Mouse (Mus musculus) left cerebral cortex, adult 2 months (tissue): ENCODE measurements around the gene Mfn2. TPM values are rescaled to one million over a fixed set of nuclear protein-coding genes. Genes with fewer than 3 reads are reported as not detected.
A peak's percentile ranks its signal among the peaks of the same experiment; 100 is the strongest.

Experiments used
- DNase-seq, 2 experiments: peaks; one replicate each; pipeline ENCODE4 v3.0.0; 2021 to 2022; ENCODE audit warnings: low spot score in 2 of 2, mixed read lengths in 1 of 2; ENCODE audit errors: extremely low spot score in 1 of 2
- H3K27ac ChIP-seq: fragments of 200-600 bp; 2 replicates; pipeline ENCODE4 v1.8.1; 2022
- H3K4me3 ChIP-seq: fragments of 200-600 bp; 2 replicates; pipeline ENCODE4 v1.8.1; 2022
- CTCF ChIP-seq: fragments of 200-600 bp; IDR thresholded peaks from 2 replicates; pipeline ENCODE4 v1.8.1; 2022; ENCODE audit warnings: antibody characterized with exemption, mild to moderate bottlenecking, moderate library complexity
- intact Hi-C: fragments of 180-260 bp; cut with DNase I; formaldehyde crosslinking; loops from one replicate; pipeline ENCODE4 v1.15.1; 2025
- total RNA-seq, 2 experiments: library from RNA; stranded (reverse); gene quantifications; 2 replicates each; pipeline ENCODE4 v1.2.3; 2021

Mfn2 gene
- total RNA-seq, 2 experiments from 2014 or later = 181 to 199 TPM

DNA sequence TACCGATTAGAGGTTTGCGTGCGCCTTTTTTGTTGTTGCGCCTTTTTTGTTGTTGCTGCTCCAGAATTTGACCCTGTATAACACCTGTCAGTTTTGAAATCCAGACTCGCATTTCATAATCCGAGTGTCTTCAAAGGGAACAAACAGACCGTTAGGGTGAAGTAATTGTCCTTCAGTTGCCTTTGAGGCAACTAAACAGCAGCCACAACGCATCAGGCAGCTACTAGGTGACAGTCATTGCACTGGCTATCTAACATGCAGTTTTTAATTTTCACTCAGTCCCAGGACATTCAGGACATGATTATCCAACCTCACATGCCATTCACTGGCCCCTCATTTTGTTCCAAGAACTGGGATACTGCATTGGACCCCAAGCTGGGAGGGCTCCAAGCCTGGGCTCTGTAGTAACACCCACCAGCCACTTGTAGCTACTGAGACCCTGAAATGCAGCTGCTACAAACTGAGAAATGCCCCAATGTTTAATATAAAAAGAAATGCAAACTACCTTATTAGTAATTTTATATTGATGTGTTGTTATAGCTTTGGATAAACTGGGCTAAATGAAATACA lies 671 bp upstream of the Mfn2 start:
- peak overlapping the region; percentile 100 for H3K27ac ChIP-seq

DNA sequence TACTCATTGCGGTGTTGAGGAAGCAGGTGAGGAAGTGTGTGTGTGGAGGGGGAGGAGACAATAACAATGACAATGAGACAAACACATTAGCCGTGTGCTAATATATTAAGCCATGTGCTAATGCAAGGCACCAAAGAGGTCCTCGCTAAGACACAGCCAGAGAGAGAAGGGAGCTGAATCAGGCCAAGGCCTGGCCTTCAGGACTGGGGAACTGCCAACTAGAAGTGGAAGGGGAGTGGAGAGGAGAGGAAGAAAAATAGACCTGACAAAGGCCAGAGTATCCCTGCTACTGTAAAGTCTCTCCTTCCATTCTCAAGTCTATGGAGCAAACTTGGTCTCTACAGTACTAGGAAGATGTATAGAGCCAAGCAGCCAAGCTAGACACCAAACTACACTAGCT lies 903 bp downstream of the Mfn2 start:
- Histone ChIP-seq H3K27ac (peak overlapping the region; percentile 100), H3K4me3 (peak overlapping the region; percentile 100)
- DNase-seq = no peak
- no peak for TF ChIP-seq CTCF
- intact Hi-C loops = no loop called here

More for the DNA sequence above, 671 bp upstream of the Mfn2 start:
- peak overlapping the region; percentile 100 for H3K4me3 ChIP-seq
- TF ChIP-seq CTCF = no peak; the same call in 1 of the 2 replicates
- no peak for DNase-seq
- intact Hi-C loops = loop anchor here (2.0 kb wide), 1 partner anchor 36 kb away; the partner anchor contains the start of gene 2510039O18Rik

- Histone ChIP-seq H3K4me3 (no peak overlapping the region), H3K27ac (no peak overlapping the region)
- no peak for DNase-seq
- TF ChIP-seq CTCF = no peak
- intact Hi-C loops = no loop called here
Measured at GRCm38 (mm10) chr4:147902906-147903500, 1.5 kb downstream of the Mfn2 start.

GRCm38 (mm10) chr4:147900452-147900851 lies 4.1 kb downstream of the Mfn2 start:
- intact Hi-C loops = no loop called here
- no peak for TF ChIP-seq CTCF
- no peak overlapping the region for H3K4me3 ChIP-seq
- DNase-seq = no peak
- H3K27ac ChIP-seq = no peak overlapping the region

DNA sequence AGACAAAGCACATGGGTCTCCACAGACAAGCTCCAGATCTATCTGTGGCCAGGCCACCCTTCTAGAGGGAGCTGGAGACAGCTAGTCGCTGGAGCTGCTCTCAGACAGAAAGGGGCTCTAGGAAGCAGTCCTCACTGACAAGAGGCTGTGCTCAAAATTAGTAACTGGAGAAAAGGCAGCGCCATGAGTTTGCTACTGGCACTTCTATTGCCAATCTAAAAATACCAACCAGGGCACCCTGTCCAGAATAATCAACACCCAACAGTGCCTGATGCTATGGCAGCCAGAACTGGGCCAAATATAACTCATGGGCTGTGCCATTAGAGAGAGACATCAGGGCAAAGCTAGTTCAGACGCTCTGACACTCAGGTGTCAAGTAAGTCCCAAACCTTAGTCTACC lies 7.2 kb downstream of the Mfn2 start:
- intact Hi-C loops = no loop called here
- H3K27ac ChIP-seq = peak overlapping the region; percentile 28; the same call in 1 of the 2 replicates
- DNase-seq = no peak
- TF ChIP-seq CTCF = no peak
- H3K4me3 ChIP-seq = no peak overlapping the region

DNA sequence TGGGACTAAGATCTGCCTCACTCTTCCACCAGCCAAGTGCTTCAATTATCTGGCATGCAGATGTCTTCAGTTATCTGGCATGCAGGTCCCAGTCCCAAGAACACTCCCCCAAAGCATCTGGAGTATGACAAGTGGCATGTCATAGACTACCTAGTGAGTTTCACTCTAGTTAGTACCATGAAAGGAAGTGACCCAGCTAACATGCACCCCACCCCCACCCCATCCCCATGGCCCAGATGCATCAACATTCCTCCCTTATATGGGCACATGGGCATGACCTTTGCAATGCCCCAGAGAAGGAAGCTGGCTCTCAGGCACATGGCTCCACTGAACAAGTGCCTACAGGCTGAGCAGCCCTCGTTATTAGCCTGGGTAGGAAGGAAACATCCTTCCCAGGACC lies 8.1 kb downstream of the Mfn2 start:
- Histone ChIP-seq H3K4me3 (no peak overlapping the region), H3K27ac (no peak overlapping the region)
- no peak for TF ChIP-seq CTCF
- intact Hi-C loops = no loop called here
- DNase-seq = no peak

DNA sequence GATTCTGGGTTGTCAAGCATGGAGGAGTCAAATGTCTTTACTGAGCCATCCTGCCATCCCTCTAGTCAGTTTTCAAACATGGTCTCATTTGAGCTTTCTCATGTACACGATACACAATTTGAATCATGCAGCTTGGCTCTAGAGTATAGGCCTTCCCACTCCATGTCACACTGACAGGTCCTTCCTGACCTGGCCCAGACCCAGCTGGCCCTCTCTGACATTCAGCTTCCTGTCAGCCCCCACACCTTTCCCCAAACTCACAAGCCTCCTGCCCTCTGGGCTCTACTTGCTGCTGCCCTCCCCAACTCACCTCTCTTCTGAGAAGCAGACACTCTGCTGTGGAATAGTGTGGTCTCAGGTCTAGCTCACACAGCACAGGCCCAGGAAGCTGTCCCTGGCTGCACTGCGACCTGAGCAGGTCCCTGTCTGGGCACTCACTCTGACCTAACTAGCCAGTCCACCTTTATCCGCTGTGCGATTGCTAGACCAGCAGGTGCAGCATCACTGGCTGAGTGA lies 8.6 kb downstream of the Mfn2 start:
- DNase-seq = no peak
- intact Hi-C loops = no loop called here
- TF ChIP-seq CTCF = no peak
- H3K4me3 ChIP-seq = no peak overlapping the region
- H3K27ac ChIP-seq = no peak overlapping the region

DNA sequence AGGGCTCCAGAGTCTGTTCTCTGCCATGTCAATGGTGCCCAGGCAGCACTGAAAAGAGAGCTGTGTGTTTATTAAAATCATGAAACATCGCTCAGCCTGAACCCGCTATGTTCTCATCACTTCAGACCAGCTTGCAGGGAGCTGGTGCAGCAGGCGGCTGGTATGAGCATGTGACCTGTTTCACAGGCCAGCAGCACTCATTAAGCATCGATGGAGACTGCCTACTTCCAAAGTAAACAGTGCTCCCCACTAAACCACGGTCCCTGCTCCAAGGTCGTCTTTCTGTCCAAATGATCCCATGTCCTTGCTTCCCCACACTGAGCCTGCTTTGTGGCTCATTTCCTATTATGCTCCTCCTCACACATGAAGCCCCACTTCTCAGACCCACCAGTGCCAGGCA lies 14.2 kb downstream of the Mfn2 start:
- intact Hi-C loops = no loop called here
- no peak overlapping the region for H3K4me3 ChIP-seq
- TF ChIP-seq CTCF = no peak
- DNase-seq = no peak
- H3K27ac ChIP-seq = no peak overlapping the region

DNA sequence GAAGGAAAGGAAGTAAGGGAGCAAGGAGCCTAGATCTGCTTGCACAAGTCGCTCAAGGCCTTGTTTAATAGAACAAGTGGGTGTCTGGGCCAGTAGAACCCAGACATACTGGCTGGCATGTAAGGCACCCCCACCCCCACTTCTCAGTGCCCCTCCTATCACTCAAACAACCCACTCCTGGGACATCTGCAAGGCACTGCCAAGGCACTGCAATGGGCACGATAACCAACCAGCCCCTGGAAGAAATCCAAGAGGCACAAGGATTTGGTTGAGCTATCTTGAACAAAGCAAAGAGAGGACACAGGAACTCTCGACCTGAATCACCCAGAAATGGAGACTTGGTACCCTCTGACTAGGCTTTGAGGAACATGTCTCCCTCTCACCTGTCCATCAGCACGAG lies 16.3 kb downstream of the Mfn2 start:
- no peak for DNase-seq
- TF ChIP-seq CTCF = no peak

GRCm38 (mm10) chr4:147887277-147887676 lies 17.2 kb downstream of the Mfn2 start:
- intact Hi-C loops = no loop called here
- Histone ChIP-seq H3K27ac (no peak overlapping the region), H3K4me3 (no peak overlapping the region)
- DNase-seq = no peak
- no peak for TF ChIP-seq CTCF

More for the DNA sequence above, 16.3 kb downstream of the Mfn2 start:
- no peak overlapping the region for H3K4me3 ChIP-seq
- intact Hi-C loops = no loop called here
- H3K27ac ChIP-seq = no peak overlapping the region

DNA sequence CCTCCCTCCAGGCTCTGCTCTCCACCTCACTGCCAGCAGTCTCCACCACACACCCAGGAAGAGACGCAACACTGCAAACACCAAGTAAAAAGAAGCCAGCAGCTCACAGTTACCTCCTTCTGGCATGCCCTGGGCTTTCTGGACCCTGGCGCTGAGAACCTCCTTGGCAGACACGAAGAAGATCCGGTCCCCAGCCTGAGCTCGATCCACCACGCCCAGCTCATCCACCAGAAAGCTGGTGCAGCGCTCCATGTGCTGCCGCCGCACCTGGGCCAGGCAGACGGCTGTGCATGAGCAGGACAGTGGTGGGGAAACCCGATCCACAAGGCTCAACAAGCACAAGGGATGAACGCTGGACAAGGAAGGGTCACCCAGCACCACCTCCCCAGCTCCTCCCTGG lies 18.3 kb downstream of the Mfn2 start:
- H3K4me3 ChIP-seq = no peak overlapping the region
- no peak for TF ChIP-seq CTCF
- DNase-seq = no peak
- no peak overlapping the region for H3K27ac ChIP-seq
- intact Hi-C loops = no loop called here

GRCm38 (mm10) chr4:147884138-147884537 lies 20.4 kb downstream of the Mfn2 start:
- Histone ChIP-seq H3K4me3 (no peak overlapping the region), H3K27ac (no peak overlapping the region)
- no peak for TF ChIP-seq CTCF
- intact Hi-C loops = no loop called here
- no peak for DNase-seq

GRCm38 (mm10) chr4:147883041-147883440 lies 21.5 kb downstream of the Mfn2 start:
- DNase-seq = no peak
- Histone ChIP-seq H3K4me3 (no peak overlapping the region), H3K27ac (no peak overlapping the region)
- no peak for TF ChIP-seq CTCF
- intact Hi-C loops = no loop called here
